Comparison of ENCODE assay signal across 17 mouse cellular contexts in genomic region chr15:79456104-79456503, GRCm38 (mm10). TPM values are rescaled to one million over a fixed set of nuclear protein-coding genes. Genes with fewer than 3 reads are reported as not detected.
DNase-seq lines count a peak whose midpoint lies in the region; ATAC-seq and TF ChIP-seq lines count a peak whose summit lies in the region.
"Not testable (repeated sequence)": the region's sequence is repeated elsewhere in the genome, so short reads cannot be mapped to it uniquely, and the experiment has no call there.
"Had no signal": no experiment of that assay in that cellular context is flagged by ENCODE, and none has a peak within 500 bp of the region (broad histone marks: within the 10 kb centered on the region; RNA-seq: fewer than 3 reads in every experiment).

No protein-coding gene starts in this region.

- dilution Hi-C loops in CH12.LX (cut with MboI; ENCODE audit: extremely low pct_ligation_motif_present, extremely low pct_unique_long_range_greater_than_20kb, low sequenced_read_pairs), result not testable (repeated sequence)

- not testable (repeated sequence) for ATAC-seq in embryonic facial prominence, embryonic 14.5 days (ENCODE audit: low read depth); heart, embryonic 13.5 days (ENCODE audit: extremely low read depth, insufficient number of reproducible peaks, low FRiP score, low TSS enrichment); intestine, embryonic 14.5 days (replicated peaks; ENCODE audit: low FRiP score, low TSS enrichment, low read depth); limb, embryonic 12.5 days (ENCODE audit: insufficient number of reproducible peaks, insufficient read depth, low FRiP score, low TSS enrichment, low read depth); lung, embryonic 16.5 days (ENCODE audit: low read depth); neural tube, embryonic 15.5 days (ENCODE audit: low FRiP score)
- 0 out of 2 replicates have a peak, but pooled peaks have one; percentile 4 for ATAC-seq in granulocyte monocyte progenitor cell, adult 5-6 weeks (replicated peaks; ENCODE audit: poor library complexity, severe bottlenecking)

- not testable (repeated sequence) for DNase-seq in CH12.LX (ENCODE audit: extremely low read depth); embryonic facial prominence, embryonic 14.5 days (ENCODE audit: low spot score); intestine, embryonic 14.5 days (ENCODE audit: low spot score)

- not testable (repeated sequence) for H3K27ac ChIP-seq in CH12.LX (ENCODE audit: insufficient read depth, low read depth); embryonic facial prominence, embryonic 14.5 days (replicated peaks; ENCODE audit: low read depth, low read length); intestine, embryonic 14.5 days (ENCODE audit: low read depth); limb, embryonic 12.5 days; neural tube, embryonic 15.5 days (replicated peaks)
- peak overlapping the region; percentile 63; the same call in 1 of the 2 replicates for H3K27ac ChIP-seq in heart, embryonic 13.5 days (replicated peaks)
- H3K27ac ChIP-seq in lung, embryonic 16.5 days (ENCODE audit: low read length), result peak overlapping the region; percentile 63; the same call in 1 of the 2 replicates

- TF ChIP-seq EP300 in CH12.LX (IDR thresholded peaks at IDR 0.05; ENCODE audit: low read length), result not testable (repeated sequence)

- in situ Hi-C loops in CH12.LX (cut with MboI; ENCODE audit: low pct_ligation_motif_present, low pct_unique_long_range_greater_than_20kb, low sequenced_read_pairs), result not testable (repeated sequence)

- H3K4me3 ChIP-seq in CH12.LX (replicated peaks in 1 of 3; ENCODE audit: low read depth in 2 of 3, low read length in 2 of 3, poor library complexity in 1 of 3); embryonic facial prominence, embryonic 14.5 days (ENCODE audit: low read depth, low read length); heart, embryonic 13.5 days; intestine, embryonic 14.5 days (ENCODE audit: low read depth, low read length); limb, embryonic 12.5 days (replicated peaks); lung, embryonic 16.5 days (ENCODE audit: low read length); neural tube, embryonic 15.5 days (replicated peaks): not testable (repeated sequence)

- not testable (repeated sequence) for H3K9me3 ChIP-seq in CH12.LX (replicated peaks; ENCODE audit: low read length); embryonic facial prominence, embryonic 14.5 days (ENCODE audit: control insufficient read depth, low read length); heart, embryonic 13.5 days; intestine, embryonic 14.5 days (ENCODE audit: control insufficient read depth, low read length); limb, embryonic 12.5 days; lung, embryonic 16.5 days (ENCODE audit: control insufficient read depth, low read length); neural tube, embryonic 15.5 days (replicated peaks)

- peaks cover 4 to 11% of the 10 kb centered on the region in 2 experiments for H3K4me1 ChIP-seq in CH12.LX (ENCODE audit: control insufficient read depth in 1 of 2, insufficient read depth in 2 of 2)
- not testable (repeated sequence) for H3K4me1 ChIP-seq in embryonic facial prominence, embryonic 14.5 days (ENCODE audit: control insufficient read depth, insufficient read depth, low read length); limb, embryonic 12.5 days (replicated peaks)
- H3K4me1 ChIP-seq in heart, embryonic 13.5 days, result peaks cover 23% of the 10 kb centered on the region
- peaks cover 11% of the 10 kb centered on the region; the same call in 1 of the 2 replicates for H3K4me1 ChIP-seq in intestine, embryonic 14.5 days (replicated peaks; ENCODE audit: control insufficient read depth, insufficient read depth, low read length)
- H3K4me1 ChIP-seq in lung, embryonic 16.5 days (replicated peaks; ENCODE audit: control insufficient read depth, insufficient read depth, low read length), result peaks cover 15% of the 10 kb centered on the region; the same call in 1 of the 2 replicates
- H3K4me1 ChIP-seq in neural tube, embryonic 15.5 days, result peaks cover 13% of the 10 kb centered on the region

- not testable (repeated sequence) for TF ChIP-seq POLR2A in CH12.LX (IDR thresholded peaks at IDR 0.05; ENCODE audit: low read depth, low read length)

- not testable (repeated sequence) for TF ChIP-seq RAD21 in CH12.LX (IDR thresholded peaks at IDR 0.05; ENCODE audit: low read depth, low read length)

- 42% methylated on average over 6 of the region's 6 CpGs for WGBS in embryonic facial prominence, embryonic 14.5 days
- WGBS in heart, embryonic 13.5 days, result 38% methylated on average over 6 of the region's 6 CpGs
- 54% methylated on average over 6 of the region's 6 CpGs for WGBS in intestine, embryonic 14.5 days
- WGBS in limb, embryonic 12.5 days, result 48% methylated on average over 6 of the region's 6 CpGs
- WGBS in lung, embryonic 16.5 days, result 42% methylated on average over 6 of the region's 6 CpGs
- WGBS in neural tube, embryonic 15.5 days, result 57% methylated on average over 6 of the region's 6 CpGs

- H3K79me2 ChIP-seq in CH12.LX (replicated peaks; ENCODE audit: control insufficient read depth, extremely low read depth, insufficient read depth, poor library complexity, severe bottlenecking), result not testable (repeated sequence)

- H3K9ac ChIP-seq in CH12.LX (ENCODE audit: insufficient read depth, low read depth); heart, embryonic 13.5 days; intestine, embryonic 14.5 days (ENCODE audit: low read length); limb, embryonic 12.5 days (replicated peaks); lung, embryonic 16.5 days (ENCODE audit: low read length); neural tube, embryonic 15.5 days (replicated peaks): not testable (repeated sequence)
- 0 out of 2 replicates have a peak overlapping the region, but pooled peaks have one; percentile 43 for H3K9ac ChIP-seq in embryonic facial prominence, embryonic 14.5 days (ENCODE audit: low read depth, low read length)

- H3K36me3 ChIP-seq in CH12.LX (replicated peaks in 1 of 2; ENCODE audit: control insufficient read depth in 1 of 2, insufficient read depth in 1 of 2, low read length in 1 of 2); embryonic facial prominence, embryonic 14.5 days (ENCODE audit: control insufficient read depth, insufficient read depth, low read length); heart, embryonic 13.5 days; intestine, embryonic 14.5 days (ENCODE audit: control insufficient read depth, insufficient read depth, low read length); limb, embryonic 12.5 days; lung, embryonic 16.5 days (ENCODE audit: control insufficient read depth, insufficient read depth, low read length); neural tube, embryonic 15.5 days: not testable (repeated sequence)

- H3K4me2 ChIP-seq in CH12.LX (ENCODE audit: insufficient read depth, low read depth, poor library complexity, severe bottlenecking); lung, embryonic 16.5 days (ENCODE audit: low read depth, low read length): not testable (repeated sequence)
- H3K4me2 ChIP-seq in embryonic facial prominence, embryonic 14.5 days (ENCODE audit: low read depth, low read length), result peak overlapping the region; percentile 75
- peak overlapping the region; percentile 72 for H3K4me2 ChIP-seq in heart, embryonic 13.5 days
- H3K4me2 ChIP-seq in intestine, embryonic 14.5 days (ENCODE audit: low read length), result peak overlapping the region; percentile 71; the same call in 1 of the 2 replicates
- peak overlapping the region; percentile 68 for H3K4me2 ChIP-seq in limb, embryonic 12.5 days
- H3K4me2 ChIP-seq in neural tube, embryonic 15.5 days, result peak overlapping the region; percentile 77; the same call in 1 of the 2 replicates

- not testable (repeated sequence) for TF ChIP-seq CTCF in CH12.LX (conservative IDR thresholded peaks at IDR 0.05 in 1 of 2, IDR thresholded peaks at IDR 0.05 in 1 of 2; ENCODE audit: low read depth in 2 of 2, low read length in 2 of 2)

- H3K27me3 ChIP-seq in CH12.LX (replicated peaks), result peaks cover 20% of the 10 kb centered on the region
- H3K27me3 ChIP-seq in embryonic facial prominence, embryonic 14.5 days (replicated peaks; ENCODE audit: control insufficient read depth, insufficient read depth, low read length); intestine, embryonic 14.5 days (replicated peaks; ENCODE audit: control insufficient read depth, insufficient read depth, low read length); lung, embryonic 16.5 days (ENCODE audit: control insufficient read depth, insufficient read depth, low read depth, low read length); neural tube, embryonic 15.5 days (replicated peaks): not testable (repeated sequence)
- H3K27me3 ChIP-seq in heart, embryonic 13.5 days (replicated peaks), result peaks cover 13% of the 10 kb centered on the region; the same call in 1 of the 2 replicates
- H3K27me3 ChIP-seq in limb, embryonic 12.5 days, result peaks cover 15% of the 10 kb centered on the region

RNA-seq across cellular contexts. Expression of gene Csnk1e, which starts 0.7 kb away (rescaled TPM):
- total RNA-seq in CH12.LX (2012; rRNA removed) (33.3 and 46.7 TPM in 2 replicates), CH12.LX (2014; rRNA removed) (10.4 and 12.2 TPM in 2 replicates)
- 16.8 and 18.5 TPM in 2 replicates for polyA plus RNA-seq in CH12.LX (2012; ENCODE audit: insufficient read length, low read depth)
- 75.3 and 76.3 TPM in 2 replicates for polyA plus RNA-seq in embryonic facial prominence, embryonic 14.5 days (2014; fragmentation: Nextera tagmentation; extraction: Ambion mirVana)
- 63.6 and 79.1 TPM in 2 replicates for total RNA-seq in granulocyte monocyte progenitor cell, adult 5-6 weeks (2014; fragmentation: Nextera tagmentation)
- total RNA-seq in granulocyte monocyte progenitor cell, adult 5-6 weeks (2017), result 31.3 and 31.6 TPM in 2 replicates
- 64.8 and 76.2 TPM in 2 replicates for polyA plus RNA-seq in heart, embryonic 13.5 days (2015; fragmentation: Nextera tagmentation; extraction: Ambion mirVana)
- polyA plus RNA-seq in intestine, embryonic 14.5 days (2014; fragmentation: Nextera tagmentation; extraction: Ambion mirVana), result 64.4 and 78.1 TPM in 2 replicates
- polyA plus RNA-seq in limb, embryonic 12.5 days (2016; fragmentation: Nextera tagmentation; extraction: Ambion mirVana), result 148 and 158 TPM in 2 replicates
- polyA plus RNA-seq in lung, embryonic 16.5 days (2015; fragmentation: Nextera tagmentation; extraction: Ambion mirVana), result 54.7 and 58.0 TPM in 2 replicates
- polyA plus RNA-seq in neural tube, embryonic 15.5 days (2015; fragmentation: Nextera tagmentation; extraction: Ambion mirVana), result 178 and 216 TPM in 2 replicates

RNA-seq across cellular contexts. Expression of gene Kcnj4, which starts 48.9 kb away (rescaled TPM):
- total RNA-seq in CH12.LX (2012; rRNA removed) (not detected in 2 replicates), CH12.LX (2014; rRNA removed) (not detected in 2 replicates)
- polyA plus RNA-seq in CH12.LX (2012; ENCODE audit: insufficient read length, low read depth), result not detected in 2 replicates
- 0.07 and 0.09 TPM in 2 replicates for polyA plus RNA-seq in embryonic facial prominence, embryonic 14.5 days (2014; fragmentation: Nextera tagmentation; extraction: Ambion mirVana)
- not detected in 2 replicates for total RNA-seq in granulocyte monocyte progenitor cell, adult 5-6 weeks (2014; fragmentation: Nextera tagmentation)
- not detected in 2 replicates for total RNA-seq in granulocyte monocyte progenitor cell, adult 5-6 weeks (2017)
- polyA plus RNA-seq in heart, embryonic 13.5 days (2015; fragmentation: Nextera tagmentation; extraction: Ambion mirVana), result 0.19 and 0.21 TPM in 2 replicates
- polyA plus RNA-seq in intestine, embryonic 14.5 days (2014; fragmentation: Nextera tagmentation; extraction: Ambion mirVana), result 0.08 TPM in 1 of 2 replicates, not detected in the other
- polyA plus RNA-seq in limb, embryonic 12.5 days (2016; fragmentation: Nextera tagmentation; extraction: Ambion mirVana), result not detected in 2 replicates
- not detected in 2 replicates for polyA plus RNA-seq in lung, embryonic 16.5 days (2015; fragmentation: Nextera tagmentation; extraction: Ambion mirVana)
- not detected in 2 replicates for polyA plus RNA-seq in neural tube, embryonic 15.5 days (2015; fragmentation: Nextera tagmentation; extraction: Ambion mirVana)
- total RNA-seq: gastrocnemius, adult 18-20 months had no signal
- polyA plus RNA-seq: CD4-positive, CD25-positive, alpha-beta regulatory T cell, adult 4 months; embryonic facial prominence, embryonic 10.5 days; erythroblast, embryonic 14.5 days; forebrain, embryonic 10.5 days; gonadal fat pad, adult 2 months; hindbrain, embryonic 13.5 days; hindbrain, postnatal 0 days; intestine, embryonic 15.5 days had no signal

RNA-seq across cellular contexts. Expression of gene Tmem184b, which starts 52.7 kb away (rescaled TPM):
- total RNA-seq in CH12.LX (2012; rRNA removed) (18.9 and 21.1 TPM in 2 replicates), CH12.LX (2014; rRNA removed) (7.1 and 7.2 TPM in 2 replicates)
- 38.0 and 42.7 TPM in 2 replicates for polyA plus RNA-seq in CH12.LX (2012; ENCODE audit: insufficient read length, low read depth)
- polyA plus RNA-seq in embryonic facial prominence, embryonic 14.5 days (2014; fragmentation: Nextera tagmentation; extraction: Ambion mirVana), result 73.0 and 77.6 TPM in 2 replicates
- 19.7 and 30.2 TPM in 2 replicates for total RNA-seq in granulocyte monocyte progenitor cell, adult 5-6 weeks (2014; fragmentation: Nextera tagmentation)
- total RNA-seq in granulocyte monocyte progenitor cell, adult 5-6 weeks (2017), result 2.6 and 6.4 TPM in 2 replicates
- polyA plus RNA-seq in heart, embryonic 13.5 days (2015; fragmentation: Nextera tagmentation; extraction: Ambion mirVana), result 65.8 and 72.7 TPM in 2 replicates
- polyA plus RNA-seq in intestine, embryonic 14.5 days (2014; fragmentation: Nextera tagmentation; extraction: Ambion mirVana), result 53.0 and 56.6 TPM in 2 replicates
- polyA plus RNA-seq in limb, embryonic 12.5 days (2016; fragmentation: Nextera tagmentation; extraction: Ambion mirVana), result 54.7 and 63.8 TPM in 2 replicates
- polyA plus RNA-seq in lung, embryonic 16.5 days (2015; fragmentation: Nextera tagmentation; extraction: Ambion mirVana), result 71.1 and 78.2 TPM in 2 replicates
- polyA plus RNA-seq in neural tube, embryonic 15.5 days (2015; fragmentation: Nextera tagmentation; extraction: Ambion mirVana), result 43.1 and 46.3 TPM in 2 replicates
